Mouse (Mus musculus): Measurements from ENCODE around the gene Lrrc10b. TPM values are rescaled to one million over a fixed set of nuclear protein-coding genes. Genes with fewer than 3 reads are reported as not detected.

The Lrrc10b gene
- total and polyA plus RNA-seq, 3 experiments: not detected

GRCm38 (mm10) chr19:10433225-10433624 is 24.0 kb downstream of the Lrrc10b start:
- peaks cover 87% of the 10 kb centered on the region for H3K27me3 ChIP-seq (replicated peaks)
- TF ChIP-seq BHLHE40 (IDR thresholded peaks at IDR 0.05; ENCODE audit: low read depth, low read length) (peak; percentile 27; the same call in 1 of the 2 replicates), SMC3 (IDR thresholded peaks at IDR 0.05; ENCODE audit: low read depth, low read length) (no peak)
- dilution Hi-C loops (cut with MboI; ENCODE audit: extremely low pct_ligation_motif_present, extremely low pct_unique_long_range_greater_than_20kb, low sequenced_read_pairs): no loop called here
- H3K79me2 ChIP-seq (replicated peaks; ENCODE audit: control insufficient read depth, extremely low read depth, insufficient read depth, poor library complexity, severe bottlenecking): no peaks in the 10 kb centered on the region
- peaks cover 27 to 46% of the 10 kb centered on the region in 2 experiments for H3K4me1 ChIP-seq (ENCODE audit: control insufficient read depth in 1 of 2, insufficient read depth in 2 of 2)
- no peak overlapping the region for H3K27ac ChIP-seq (ENCODE audit: insufficient read depth, low read depth)
- H3K9me3 ChIP-seq (replicated peaks; ENCODE audit: low read length): no peaks in the 10 kb centered on the region
- no peak overlapping the region for H3K9ac ChIP-seq (ENCODE audit: insufficient read depth, low read depth)
- H3K4me2 ChIP-seq (ENCODE audit: insufficient read depth, low read depth, poor library complexity, severe bottlenecking): no peak overlapping the region
- no peak for DNase-seq (ENCODE audit: extremely low read depth)
- in situ Hi-C loops (cut with MboI; ENCODE audit: low pct_ligation_motif_present, low pct_unique_long_range_greater_than_20kb, low sequenced_read_pairs): loop anchor here (5.0 kb wide), 2 partner anchors 91 to 171 kb away; no protein-coding TSS in a partner anchor
- no peaks in the 10 kb centered on the region for H3K36me3 ChIP-seq (replicated peaks in 1 of 2; ENCODE audit: control insufficient read depth in 1 of 2, insufficient read depth in 1 of 2, low read length in 1 of 2)
- H3K4me3 ChIP-seq (replicated peaks in 1 of 3; ENCODE audit: low read depth in 2 of 3, low read length in 2 of 3, poor library complexity in 1 of 3): no peak overlapping the region

GRCm38 (mm10) chr19:10431841-10432240 is 25.4 kb downstream of the Lrrc10b start:
- H3K4me1 ChIP-seq (ENCODE audit: control insufficient read depth in 1 of 2, insufficient read depth in 2 of 2): peaks cover 24 to 40% of the 10 kb centered on the region in 2 experiments
- H3K79me2 ChIP-seq (replicated peaks; ENCODE audit: control insufficient read depth, extremely low read depth, insufficient read depth, poor library complexity, severe bottlenecking): no peaks in the 10 kb centered on the region
- no peaks in the 10 kb centered on the region for H3K9me3 ChIP-seq (replicated peaks; ENCODE audit: low read length)
- H3K36me3 ChIP-seq (replicated peaks in 1 of 2; ENCODE audit: control insufficient read depth in 1 of 2, insufficient read depth in 1 of 2, low read length in 1 of 2): no peaks in the 10 kb centered on the region
- H3K27ac ChIP-seq (ENCODE audit: insufficient read depth, low read depth): no peak overlapping the region
- no peak overlapping the region for H3K4me2 ChIP-seq (ENCODE audit: insufficient read depth, low read depth, poor library complexity, severe bottlenecking)
- H3K4me3 ChIP-seq (replicated peaks in 1 of 3; ENCODE audit: low read depth in 2 of 3, low read length in 2 of 3, poor library complexity in 1 of 3): no peak overlapping the region
- peaks cover 90% of the 10 kb centered on the region for H3K27me3 ChIP-seq (replicated peaks)
- H3K9ac ChIP-seq (ENCODE audit: insufficient read depth, low read depth): no peak overlapping the region
- in situ Hi-C loops (cut with MboI; ENCODE audit: low pct_ligation_motif_present, low pct_unique_long_range_greater_than_20kb, low sequenced_read_pairs): loop anchor here (5.0 kb wide), 2 partner anchors 90 to 170 kb away; no protein-coding TSS in a partner anchor
- no peak for TF ChIP-seq CTCF (conservative IDR thresholded peaks at IDR 0.05 in 1 of 2, IDR thresholded peaks at IDR 0.05 in 1 of 2; ENCODE audit: low read depth in 2 of 2, low read length in 2 of 2)
- no peak for TF ChIP-seq ZMIZ1 (IDR thresholded peaks at IDR 0.05; ENCODE audit: low read depth, low read length)
- TF ChIP-seq CHD2 (IDR thresholded peaks at IDR 0.05; ENCODE audit: low read length): no peak
- no peak for TF ChIP-seq POLR2A (IDR thresholded peaks at IDR 0.05; ENCODE audit: low read depth, low read length)
- TF ChIP-seq JUN (IDR thresholded peaks at IDR 0.05; ENCODE audit: insufficient read depth, low read depth, low read length): no peak
- TF ChIP-seq MAX (IDR thresholded peaks at IDR 0.05; ENCODE audit: low read length): no peak
- no peak for TF ChIP-seq POLR2AphosphoS2 (IDR thresholded peaks at IDR 0.05; ENCODE audit: low read depth, low read length)
- TF ChIP-seq IRF4 (IDR thresholded peaks at IDR 0.05; ENCODE audit: low read depth, low read length): no peak
- TF ChIP-seq EP300 (IDR thresholded peaks at IDR 0.05; ENCODE audit: low read length): no peak
- TF ChIP-seq TCF12 (IDR thresholded peaks at IDR 0.05; ENCODE audit: low read depth, low read length): no peak
- no peak for TF ChIP-seq USF2 (conservative IDR thresholded peaks at IDR 0.05; ENCODE audit: low read depth, low read length)
- dilution Hi-C loops (cut with MboI; ENCODE audit: extremely low pct_ligation_motif_present, extremely low pct_unique_long_range_greater_than_20kb, low sequenced_read_pairs): no loop called here
- DNase-seq (ENCODE audit: extremely low read depth): no peak

DNA sequence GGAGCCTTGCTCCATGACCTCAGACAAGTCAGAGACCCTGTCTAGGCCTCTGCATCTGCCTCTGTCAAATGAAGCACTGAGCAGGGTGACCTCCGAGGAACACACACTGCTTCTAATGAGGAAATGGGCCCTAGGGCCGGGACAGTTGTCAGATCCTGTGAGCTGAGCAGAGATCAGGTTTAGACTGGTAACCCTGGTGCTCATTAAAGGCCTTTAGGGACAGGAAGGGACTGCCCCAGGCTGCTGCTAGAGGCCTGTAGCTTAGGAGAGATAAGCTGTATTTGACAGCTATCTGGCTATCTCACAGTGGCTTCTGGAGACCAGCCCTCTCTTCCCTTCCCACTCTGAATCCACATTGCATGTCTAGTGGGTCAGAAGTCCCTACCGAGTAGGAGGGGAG is 25.9 kb downstream of the Lrrc10b start:
- H3K9me3 ChIP-seq (replicated peaks; ENCODE audit: low read length): no peaks in the 10 kb centered on the region
- no peak overlapping the region for H3K9ac ChIP-seq (ENCODE audit: insufficient read depth, low read depth)
- no peak overlapping the region for H3K4me2 ChIP-seq (ENCODE audit: insufficient read depth, low read depth, poor library complexity, severe bottlenecking)
- dilution Hi-C loops (cut with MboI; ENCODE audit: extremely low pct_ligation_motif_present, extremely low pct_unique_long_range_greater_than_20kb, low sequenced_read_pairs): no loop called here
- in situ Hi-C loops (cut with MboI; ENCODE audit: low pct_ligation_motif_present, low pct_unique_long_range_greater_than_20kb, low sequenced_read_pairs): loop anchor here (5.0 kb wide), 2 partner anchors 89 to 169 kb away; no protein-coding TSS in a partner anchor
- H3K27ac ChIP-seq (ENCODE audit: insufficient read depth, low read depth): no peak overlapping the region
- peaks cover 24 to 40% of the 10 kb centered on the region in 2 experiments for H3K4me1 ChIP-seq (ENCODE audit: control insufficient read depth in 1 of 2, insufficient read depth in 2 of 2)
- no peaks in the 10 kb centered on the region for H3K79me2 ChIP-seq (replicated peaks; ENCODE audit: control insufficient read depth, extremely low read depth, insufficient read depth, poor library complexity, severe bottlenecking)
- H3K27me3 ChIP-seq (replicated peaks): peaks cover 90% of the 10 kb centered on the region
- no peaks in the 10 kb centered on the region for H3K36me3 ChIP-seq (replicated peaks in 1 of 2; ENCODE audit: control insufficient read depth in 1 of 2, insufficient read depth in 1 of 2, low read length in 1 of 2)
- TF ChIP-seq NRF1 (IDR thresholded peaks at IDR 0.05; ENCODE audit: low read depth, low read length) (0 out of 2 replicates have a peak, but pooled peaks have one; percentile 15), TCF12 (IDR thresholded peaks at IDR 0.05; ENCODE audit: low read depth, low read length) (peak; percentile 18; the same call in 1 of the 2 replicates), POLR2A (IDR thresholded peaks at IDR 0.05; ENCODE audit: low read depth, low read length) (no peak), EP300 (IDR thresholded peaks at IDR 0.05; ENCODE audit: low read length) (no peak), PAX5 (IDR thresholded peaks at IDR 0.05; ENCODE audit: low read length) (no peak), UBTF (IDR thresholded peaks at IDR 0.05; ENCODE audit: low read depth, low read length) (no peak), ELF1 (IDR thresholded peaks at IDR 0.05; ENCODE audit: low read depth, low read length) (peak; percentile 73), ZNF384 (IDR thresholded peaks at IDR 0.05; ENCODE audit: low read depth, low read length) (no peak), BHLHE40 (IDR thresholded peaks at IDR 0.05; ENCODE audit: low read depth, low read length) (peak; percentile 31; the same call in 1 of the 2 replicates), CHD2 (IDR thresholded peaks at IDR 0.05; ENCODE audit: low read length) (no peak), IRF4 (IDR thresholded peaks at IDR 0.05; ENCODE audit: low read depth, low read length) (peak; percentile 51; the same call in 1 of the 2 replicates), RAD21 (IDR thresholded peaks at IDR 0.05; ENCODE audit: low read depth, low read length) (no peak), SIN3A (IDR thresholded peaks at IDR 0.05; ENCODE audit: low read length) (no peak), JUND (conservative IDR thresholded peaks at IDR 0.05; ENCODE audit: low read depth, low read length) (no peak), CHD1 (IDR thresholded peaks at IDR 0.05; ENCODE audit: low read depth, low read length) (no peak), ZKSCAN1 (IDR thresholded peaks at IDR 0.05; ENCODE audit: borderline replicate concordance, low read depth, low read length) (no peak), ZC3H11A (IDR thresholded peaks at IDR 0.05; ENCODE audit: low read depth, low read length) (no peak), MAX (IDR thresholded peaks at IDR 0.05; ENCODE audit: low read length) (no peak), ETS1 (conservative IDR thresholded peaks at IDR 0.05; ENCODE audit: low read depth, low read length) (no peak; the same call in 1 of the 2 replicates)
- peak; percentile 71 for DNase-seq (ENCODE audit: extremely low read depth)
- H3K4me3 ChIP-seq (replicated peaks in 1 of 3; ENCODE audit: low read depth in 2 of 3, low read length in 2 of 3, poor library complexity in 1 of 3): no peak overlapping the region

All from CH12.LX (cell line).